Mouse (Mus musculus): ENCODE data around the gene Usp6nl. TPM values are rescaled to one million over a fixed set of nuclear protein-coding genes. Genes with fewer than 3 reads are reported as not detected.
A peak's percentile ranks its signal among the peaks of the same experiment; 100 is the strongest.

Usp6nl gene
- total RNA-seq, 1 experiment = 9.1 TPM

GRCm38 (mm10) chr2:6353060-6353459, 30.6 kb downstream of the Usp6nl start:
- DNase-seq (ENCODE audit: low read depth, low spot score) = no peak
- no peak for TF ChIP-seq HCFC1 (IDR thresholded peaks at IDR 0.05; ENCODE audit: borderline replicate concordance, insufficient read depth, low read length)
- no peak for TF ChIP-seq MAFK (IDR thresholded peaks at IDR 0.05; ENCODE audit: insufficient read depth, low read depth, low read length)
- TF ChIP-seq ZC3H11A (IDR thresholded peaks at IDR 0.05; ENCODE audit: borderline replicate concordance, low read depth, low read length) = no peak
- TF ChIP-seq CHD2 (IDR thresholded peaks at IDR 0.05; ENCODE audit: low read depth, low read length) = no peak
- TF ChIP-seq ZNF384 (IDR thresholded peaks at IDR 0.05; ENCODE audit: low read depth, low read length) = no peak
- Histone ChIP-seq H3K9me3 (ENCODE audit: control insufficient read depth, insufficient read depth, low read depth, low read length) (no peaks in the 10 kb centered on the region), H3K4me1 (ENCODE audit: control insufficient read depth in 2 of 2, insufficient read depth in 2 of 2, low read length in 2 of 2, poor library complexity in 1 of 2) (peaks cover 5% of the 10 kb centered on the region in 2 experiments; a peak in 2 of 4 replicates), H3K27ac (ENCODE audit: insufficient read depth, low read depth, low read length, poor library complexity, severe bottlenecking) (no peak overlapping the region), H3K9ac (ENCODE audit: insufficient read depth, low read depth, low read length, poor library complexity, severe bottlenecking) (no peak overlapping the region), H3K36me3 (ENCODE audit: control insufficient read depth, insufficient read depth, low read length, poor library complexity, severe bottlenecking) (no peaks in the 10 kb centered on the region), H3K4me3 (ENCODE audit: insufficient read depth in 1 of 2, low read depth in 1 of 2, low read length in 2 of 2, poor library complexity in 1 of 2, severe bottlenecking in 1 of 2) (no peak overlapping the region)
- in situ Hi-C loops (cut with MboI; ENCODE audit: low sequenced_read_pairs in 2 of 2, unreplicated experiment in 2 of 2) = no loop called here

GRCm38 (mm10) chr2:6357306-6357705, 34.8 kb downstream of the Usp6nl start:
- H3K27ac ChIP-seq (ENCODE audit: insufficient read depth, low read depth, low read length, poor library complexity, severe bottlenecking) = no peak overlapping the region
- no peak overlapping the region for H3K9ac ChIP-seq (ENCODE audit: insufficient read depth, low read depth, low read length, poor library complexity, severe bottlenecking)
- in situ Hi-C loops (cut with MboI; ENCODE audit: low sequenced_read_pairs in 2 of 2, unreplicated experiment in 2 of 2) = no loop called here
- no peak for DNase-seq (ENCODE audit: low read depth, low spot score)
- peaks cover 4 to 11% of the 10 kb centered on the region in 2 experiments; a peak in 2 of 4 replicates for H3K4me1 ChIP-seq (ENCODE audit: control insufficient read depth in 2 of 2, insufficient read depth in 2 of 2, low read length in 2 of 2, poor library complexity in 1 of 2)
- TF ChIP-seq CHD2 (IDR thresholded peaks at IDR 0.05; ENCODE audit: low read depth, low read length) (no peak), HCFC1 (IDR thresholded peaks at IDR 0.05; ENCODE audit: borderline replicate concordance, insufficient read depth, low read length) (no peak), MAFK (IDR thresholded peaks at IDR 0.05; ENCODE audit: insufficient read depth, low read depth, low read length) (no peak)
- no peaks in the 10 kb centered on the region for H3K36me3 ChIP-seq (ENCODE audit: control insufficient read depth, insufficient read depth, low read length, poor library complexity, severe bottlenecking)
- H3K9me3 ChIP-seq (ENCODE audit: control insufficient read depth, insufficient read depth, low read depth, low read length) = no peaks in the 10 kb centered on the region
- no peak overlapping the region for H3K4me3 ChIP-seq (ENCODE audit: insufficient read depth in 1 of 2, low read depth in 1 of 2, low read length in 2 of 2, poor library complexity in 1 of 2, severe bottlenecking in 1 of 2)

GRCm38 (mm10) chr2:6359645-6360044, 37.2 kb downstream of the Usp6nl start:
- in situ Hi-C loops (cut with MboI; ENCODE audit: low sequenced_read_pairs in 2 of 2, unreplicated experiment in 2 of 2) = no loop called here
- no peak overlapping the region for H3K27ac ChIP-seq (ENCODE audit: insufficient read depth, low read depth, low read length, poor library complexity, severe bottlenecking)
- no peak for TF ChIP-seq ZNF384 (IDR thresholded peaks at IDR 0.05; ENCODE audit: low read depth, low read length)
- no peak for TF ChIP-seq MAFK (IDR thresholded peaks at IDR 0.05; ENCODE audit: insufficient read depth, low read depth, low read length)
- no peak for TF ChIP-seq HCFC1 (IDR thresholded peaks at IDR 0.05; ENCODE audit: borderline replicate concordance, insufficient read depth, low read length)
- TF ChIP-seq ZC3H11A (IDR thresholded peaks at IDR 0.05; ENCODE audit: borderline replicate concordance, low read depth, low read length) = no peak
- no peak for TF ChIP-seq CHD2 (IDR thresholded peaks at IDR 0.05; ENCODE audit: low read depth, low read length)

GRCm38 (mm10) chr2:6363126-6363525, 40.7 kb downstream of the Usp6nl start:
- Histone ChIP-seq H3K36me3 (ENCODE audit: control insufficient read depth, insufficient read depth, low read length, poor library complexity, severe bottlenecking) (no peaks in the 10 kb centered on the region), H3K4me1 (ENCODE audit: control insufficient read depth in 2 of 2, insufficient read depth in 2 of 2, low read length in 2 of 2, poor library complexity in 1 of 2) (peaks cover 0 to 11% of the 10 kb centered on the region in 2 experiments; a peak in 1 of 4 replicates), H3K9me3 (ENCODE audit: control insufficient read depth, insufficient read depth, low read depth, low read length) (no peaks in the 10 kb centered on the region), H3K4me3 (ENCODE audit: insufficient read depth in 1 of 2, low read depth in 1 of 2, low read length in 2 of 2, poor library complexity in 1 of 2, severe bottlenecking in 1 of 2) (no peak overlapping the region; a peak in 1 of 4 replicates), H3K9ac (ENCODE audit: insufficient read depth, low read depth, low read length, poor library complexity, severe bottlenecking) (peak overlapping the region; percentile 32; the same call in 1 of the 2 replicates), H3K27ac (ENCODE audit: insufficient read depth, low read depth, low read length, poor library complexity, severe bottlenecking) (no peak overlapping the region)
- no peak for DNase-seq (ENCODE audit: low read depth, low spot score)
- in situ Hi-C loops (cut with MboI; ENCODE audit: low sequenced_read_pairs in 2 of 2, unreplicated experiment in 2 of 2) = no loop called here
- no peak for TF ChIP-seq ZC3H11A (IDR thresholded peaks at IDR 0.05; ENCODE audit: borderline replicate concordance, low read depth, low read length)
- no peak for TF ChIP-seq CHD2 (IDR thresholded peaks at IDR 0.05; ENCODE audit: low read depth, low read length)
- no peak for TF ChIP-seq MAFK (IDR thresholded peaks at IDR 0.05; ENCODE audit: insufficient read depth, low read depth, low read length)
- TF ChIP-seq HCFC1 (IDR thresholded peaks at IDR 0.05; ENCODE audit: borderline replicate concordance, insufficient read depth, low read length) = no peak

More at GRCm38 (mm10) chr2:6359645-6360044, 37.2 kb downstream of the Usp6nl start:
- no peak overlapping the region for H3K4me3 ChIP-seq (ENCODE audit: insufficient read depth in 1 of 2, low read depth in 1 of 2, low read length in 2 of 2, poor library complexity in 1 of 2, severe bottlenecking in 1 of 2)
- H3K9ac ChIP-seq (ENCODE audit: insufficient read depth, low read depth, low read length, poor library complexity, severe bottlenecking) = no peak overlapping the region
- H3K9me3 ChIP-seq (ENCODE audit: control insufficient read depth, insufficient read depth, low read depth, low read length) = no peaks in the 10 kb centered on the region
- no peak for DNase-seq (ENCODE audit: low read depth, low spot score)
- peaks cover 4 to 14% of the 10 kb centered on the region in 2 experiments; a peak in 2 of 4 replicates for H3K4me1 ChIP-seq (ENCODE audit: control insufficient read depth in 2 of 2, insufficient read depth in 2 of 2, low read length in 2 of 2, poor library complexity in 1 of 2)
- no peaks in the 10 kb centered on the region for H3K36me3 ChIP-seq (ENCODE audit: control insufficient read depth, insufficient read depth, low read length, poor library complexity, severe bottlenecking)

- Histone ChIP-seq H3K4me3 (ENCODE audit: insufficient read depth in 1 of 2, low read depth in 1 of 2, low read length in 2 of 2, poor library complexity in 1 of 2, severe bottlenecking in 1 of 2) (no peak overlapping the region), H3K9ac (ENCODE audit: insufficient read depth, low read depth, low read length, poor library complexity, severe bottlenecking) (no peak overlapping the region), H3K4me1 (ENCODE audit: control insufficient read depth in 2 of 2, insufficient read depth in 2 of 2, low read length in 2 of 2, poor library complexity in 1 of 2) (peaks cover 0 to 8% of the 10 kb centered on the region in 2 experiments; a peak in 1 of 4 replicates), H3K9me3 (ENCODE audit: control insufficient read depth, insufficient read depth, low read depth, low read length) (no peaks in the 10 kb centered on the region), H3K36me3 (ENCODE audit: control insufficient read depth, insufficient read depth, low read length, poor library complexity, severe bottlenecking) (no peaks in the 10 kb centered on the region), H3K27ac (ENCODE audit: insufficient read depth, low read depth, low read length, poor library complexity, severe bottlenecking) (no peak overlapping the region)
- TF ChIP-seq CHD2 (IDR thresholded peaks at IDR 0.05; ENCODE audit: low read depth, low read length) (no peak), ZC3H11A (IDR thresholded peaks at IDR 0.05; ENCODE audit: borderline replicate concordance, low read depth, low read length) (no peak), ZNF384 (IDR thresholded peaks at IDR 0.05; ENCODE audit: low read depth, low read length) (no peak), MAFK (IDR thresholded peaks at IDR 0.05; ENCODE audit: insufficient read depth, low read depth, low read length) (no peak), HCFC1 (IDR thresholded peaks at IDR 0.05; ENCODE audit: borderline replicate concordance, insufficient read depth, low read length) (no peak)
- DNase-seq (ENCODE audit: low read depth, low spot score) = no peak
- in situ Hi-C loops (cut with MboI; ENCODE audit: low sequenced_read_pairs in 2 of 2, unreplicated experiment in 2 of 2) = no loop called here
Measured at GRCm38 (mm10) chr2:6363922-6364321, 41.5 kb downstream of the Usp6nl start.
